Mouse (Mus musculus): ENCODE data around the gene Ces2b. TPM values are rescaled to one million over a fixed set of nuclear protein-coding genes. Genes with fewer than 3 reads are reported as not detected.
"Not testable (repeated sequence)": the region's sequence is repeated elsewhere in the genome, so short reads cannot be mapped to it uniquely, and the experiment has no call there.

The Ces2b gene
- total RNA-seq (2021), result not detected
- long read RNA-seq, experiment 1, result 0 reads
- long read RNA-seq, experiment 2, result 0 reads

- no peak for DNase-seq (ENCODE audit: low spot score in 2 of 2)
Observed at GRCm38 (mm10) chr8:104831440-104831839, at the start of gene Ces2b. Gene Ces2b (plus strand): TSS chr8:104831572.

GRCm38 (mm10) chr8:104787049-104787448, 44.3 kb upstream of the Ces2b start:
- DNase-seq (ENCODE audit: low spot score in 2 of 2), result peak; percentile 11 to 31

GRCm38 (mm10) chr8:104788929-104789328, 42.4 kb upstream of the Ces2b start:
- DNase-seq (ENCODE audit: low spot score in 2 of 2), result no peak

GRCm38 (mm10) chr8:104789886-104790680, 41.3 kb upstream of the Ces2b start:
- DNase-seq (ENCODE audit: low spot score in 2 of 2), result no peak

DNA sequence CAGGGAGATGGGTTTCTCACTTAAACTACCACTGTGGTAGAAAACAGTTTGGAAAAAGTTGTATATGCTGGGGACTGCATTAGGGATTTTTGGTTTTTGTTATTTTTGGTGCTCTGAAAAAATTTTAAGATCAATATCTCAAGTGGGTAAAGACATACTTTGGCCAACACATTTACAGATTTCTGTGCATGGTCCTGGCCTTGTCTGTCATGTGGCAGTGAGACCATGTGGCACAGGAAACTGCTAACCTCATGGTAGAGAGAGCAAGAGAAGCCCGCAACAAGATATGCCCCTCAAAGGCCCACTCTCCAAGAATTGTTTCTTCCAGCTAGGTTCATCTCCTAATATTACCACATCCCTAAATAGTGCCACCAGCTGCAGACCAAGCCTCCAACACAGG, 32.0 kb upstream of the Ces2b start:
- DNase-seq (ENCODE audit: low spot score in 2 of 2), result no peak

DNA sequence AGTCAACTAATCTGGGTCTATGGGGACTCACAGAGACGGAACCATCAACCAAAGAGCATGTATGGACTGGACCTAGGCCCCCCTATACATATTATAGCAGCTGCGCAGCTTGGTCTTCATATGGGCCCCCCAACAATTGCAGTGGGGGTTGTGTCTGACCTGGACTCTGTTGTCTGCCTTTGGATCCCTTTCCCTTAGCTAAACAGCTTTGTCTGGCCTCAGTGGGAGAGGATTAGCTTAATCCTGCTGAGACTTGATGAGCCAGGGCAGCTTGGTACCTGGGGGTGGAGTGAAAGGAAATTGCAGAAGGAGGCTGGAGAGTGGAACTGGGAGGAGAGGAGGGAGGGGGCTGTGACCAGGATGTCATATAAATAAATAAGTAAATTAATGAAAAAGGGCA, 25.2 kb upstream of the Ces2b start:
- DNase-seq (ENCODE audit: low spot score in 2 of 2), result no peak

GRCm38 (mm10) chr8:104808542-104809413, 22.6 kb upstream of the Ces2b start:
- DNase-seq (ENCODE audit: low spot score in 2 of 2), result no peak

GRCm38 (mm10) chr8:104809436-104809835, 21.9 kb upstream of the Ces2b start:
- DNase-seq (ENCODE audit: low spot score in 2 of 2), result no peak

GRCm38 (mm10) chr8:104826912-104827311, 4.5 kb upstream of the Ces2b start:
- DNase-seq (ENCODE audit: low spot score in 2 of 2), result no peak

GRCm38 (mm10) chr8:104828221-104828620, 3.2 kb upstream of the Ces2b start:
- no peak for DNase-seq (ENCODE audit: low spot score in 2 of 2)

DNA sequence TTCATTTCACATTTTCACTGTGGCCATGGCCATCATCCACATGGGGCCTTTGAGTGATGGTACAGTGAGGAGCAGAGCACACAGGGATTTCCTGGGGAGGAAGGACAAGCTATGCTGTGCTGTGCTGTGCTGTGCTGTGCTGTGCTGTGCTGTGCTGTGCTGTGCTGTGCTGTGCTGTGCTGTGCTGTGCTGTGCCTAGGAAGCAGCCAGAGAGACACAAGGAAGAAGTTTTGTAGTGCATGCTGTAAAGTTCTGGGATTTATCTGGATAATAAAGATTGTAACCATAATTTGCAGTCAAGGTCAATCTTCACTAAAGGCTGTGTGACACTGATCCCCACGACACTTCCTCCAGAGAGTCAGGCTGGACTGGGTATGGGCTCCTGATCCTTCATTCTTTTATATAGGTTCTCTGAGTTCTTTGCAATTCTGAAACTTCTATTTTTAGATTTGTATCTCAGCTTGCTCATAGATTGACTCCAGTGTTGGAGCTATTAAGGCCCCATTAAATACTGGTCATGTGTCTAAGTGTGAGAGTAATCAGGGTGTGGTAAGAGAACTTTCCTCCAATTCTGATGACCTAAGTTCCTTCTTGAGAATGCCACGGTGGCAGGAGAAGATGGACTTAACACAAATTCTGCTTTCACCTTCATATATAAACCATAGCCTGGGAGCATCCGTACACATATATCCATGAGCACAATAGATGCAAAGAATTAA, 10.1 kb downstream of the Ces2b start:
- no peak for DNase-seq (ENCODE audit: low spot score in 2 of 2)

- DNase-seq (ENCODE audit: low spot score in 2 of 2), result no peak
Observed at GRCm38 (mm10) chr8:104846831-104847230, 15.5 kb downstream of the Ces2b start, which contains the start of gene Ces2c. Gene Ces2c (plus strand): TSS chr8:104847068.

DNA sequence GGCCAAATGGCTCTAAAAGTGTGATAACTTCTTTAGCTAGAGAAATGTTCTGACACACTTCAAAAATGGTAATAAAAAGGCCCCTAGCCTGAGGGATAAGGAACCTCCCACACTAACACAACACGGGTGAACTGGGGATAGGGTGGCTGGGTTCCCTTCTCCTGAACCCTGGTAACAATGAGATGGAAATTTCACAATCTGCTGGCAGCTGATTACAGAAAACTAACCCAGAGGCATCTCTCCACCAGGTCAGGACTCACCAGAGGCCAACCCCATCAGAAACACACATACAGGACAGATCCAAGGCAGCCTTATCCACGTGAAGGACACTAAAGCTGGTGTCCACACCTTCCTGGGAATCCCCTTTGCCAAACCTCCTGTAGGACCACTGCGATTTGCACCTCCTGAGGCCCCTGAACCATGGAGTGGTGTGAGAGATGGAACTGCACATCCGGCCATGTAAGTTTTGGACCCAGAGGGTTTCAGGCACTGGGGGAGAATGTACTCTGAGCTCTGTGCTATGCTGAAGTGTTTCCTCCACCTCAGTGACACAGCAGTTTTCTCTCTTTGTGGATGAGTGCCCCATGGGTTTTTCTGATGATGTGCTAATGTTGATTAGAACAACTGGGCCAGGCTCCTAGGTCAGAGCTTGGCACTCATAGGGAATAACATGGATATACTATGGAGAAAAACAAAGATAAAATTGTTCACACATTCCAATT, 16.5 kb downstream of the Ces2b start:
- no peak for DNase-seq (ENCODE audit: low spot score in 2 of 2)

DNA sequence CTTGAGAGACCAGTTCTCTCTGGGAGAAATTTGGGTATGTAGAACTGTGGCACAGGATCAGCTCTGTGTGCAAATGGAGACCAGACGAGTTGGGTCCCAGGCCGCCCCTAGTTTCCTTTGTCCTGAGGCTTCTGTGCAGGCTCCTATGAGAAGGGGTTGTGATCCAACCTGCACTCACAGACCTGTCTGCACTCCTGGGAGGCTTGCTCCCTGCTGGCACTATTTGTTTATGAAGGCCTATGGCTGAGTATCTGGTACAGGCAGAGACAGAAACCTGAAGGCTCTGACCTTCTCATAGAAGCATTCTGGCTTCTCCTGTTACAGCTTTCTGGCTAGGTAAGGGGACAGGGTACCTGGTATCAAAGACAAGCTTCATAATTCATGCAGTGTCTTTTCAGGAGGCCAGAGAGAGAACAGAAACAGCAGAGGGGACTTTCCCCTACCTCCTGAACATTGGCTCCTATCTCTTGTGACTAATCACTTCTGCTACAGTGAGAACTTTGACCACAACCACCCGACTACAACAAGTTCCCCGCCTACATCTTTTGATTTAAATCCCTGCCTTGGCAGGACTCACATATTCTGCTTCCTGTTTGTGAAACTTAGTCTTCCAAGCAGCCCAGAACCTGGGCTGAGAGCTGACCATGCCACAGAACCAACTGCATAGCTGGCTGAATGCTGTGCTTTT, 35.6 kb downstream of the Ces2b start:
- DNase-seq (ENCODE audit: low spot score in 2 of 2), result not testable (repeated sequence)

DNA sequence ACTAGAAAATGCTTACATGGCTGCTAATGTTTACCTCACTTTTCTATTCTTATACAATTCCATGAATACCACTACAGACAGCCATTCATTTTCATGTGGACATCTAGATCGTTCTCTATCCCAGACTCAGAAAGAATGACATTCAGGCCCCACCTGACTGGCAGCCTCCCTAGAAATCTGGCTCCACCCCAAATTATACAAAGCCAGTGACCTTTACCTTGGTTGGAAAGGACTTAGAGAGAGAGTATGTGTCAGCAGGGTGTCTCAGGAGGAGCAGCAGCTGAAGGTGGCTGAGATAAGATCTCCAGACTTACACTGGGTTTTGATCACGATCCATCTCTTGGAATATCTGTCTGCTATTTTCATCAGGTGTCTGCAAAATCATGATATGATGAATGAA, 37.5 kb downstream of the Ces2b start:
- not testable (repeated sequence) for DNase-seq (ENCODE audit: low spot score in 2 of 2)

DNA sequence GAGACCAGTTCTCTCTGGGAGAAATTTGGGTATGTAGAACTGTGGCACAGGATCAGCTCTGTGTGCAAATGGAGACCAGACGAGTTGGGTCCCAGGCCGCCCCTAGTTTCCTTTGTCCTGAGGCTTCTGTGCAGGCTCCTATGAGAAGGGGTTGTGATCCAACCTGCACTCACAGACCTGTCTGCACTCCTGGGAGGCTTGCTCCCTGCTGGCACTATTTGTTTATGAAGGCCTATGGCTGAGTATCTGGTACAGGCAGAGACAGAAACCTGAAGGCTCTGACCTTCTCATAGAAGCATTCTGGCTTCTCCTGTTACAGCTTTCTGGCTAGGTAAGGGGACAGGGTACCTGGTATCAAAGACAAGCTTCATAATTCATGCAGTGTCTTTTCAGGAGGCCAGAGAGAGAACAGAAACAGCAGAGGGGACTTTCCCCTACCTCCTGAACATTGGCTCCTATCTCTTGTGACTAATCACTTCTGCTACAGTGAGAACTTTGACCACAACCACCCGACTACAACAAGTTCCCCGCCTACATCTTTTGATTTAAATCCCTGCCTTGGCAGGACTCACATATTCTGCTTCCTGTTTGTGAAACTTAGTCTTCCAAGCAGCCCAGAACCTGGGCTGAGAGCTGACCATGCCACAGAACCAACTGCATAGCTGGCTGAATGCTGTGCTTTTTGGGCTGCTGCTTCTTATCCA, 55.0 kb downstream of the Ces2b start:
- DNase-seq (ENCODE audit: low spot score in 2 of 2), result not testable (repeated sequence)

All from left cerebral cortex, adult 18-20 months (tissue).